13 mouse cellular contexts compared by ENCODE assay signal in the genomic region with DNA sequence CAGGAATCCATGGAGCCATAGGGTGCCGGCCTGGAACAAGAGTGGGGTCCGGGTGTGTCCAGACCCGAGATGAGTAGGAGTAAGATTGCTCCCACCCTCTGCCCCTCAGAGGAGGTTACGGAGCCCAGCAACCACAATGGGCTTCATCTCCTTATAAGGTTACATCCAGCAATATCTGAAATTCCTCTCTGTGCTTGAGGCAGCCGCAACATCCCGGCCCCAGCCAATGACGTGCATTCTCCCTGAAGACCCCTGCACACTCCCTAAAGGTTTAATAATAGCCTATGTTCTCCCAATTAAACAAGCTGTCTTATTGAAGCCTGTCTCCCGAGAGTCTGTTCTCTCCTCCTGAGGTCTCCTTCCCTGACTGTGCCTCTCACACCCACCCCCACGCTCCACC. TPM values are rescaled to one million over a fixed set of nuclear protein-coding genes. Genes with fewer than 3 reads are reported as not detected.
A peak's percentile ranks its signal among the peaks of the same experiment; 100 is the strongest.
DNase-seq lines count a peak whose midpoint lies in the region; ATAC-seq and TF ChIP-seq lines count a peak whose summit lies in the region.
"Had no signal": no experiment of that assay in that cellular context is flagged by ENCODE, and none has a peak within 500 bp of the region (broad histone marks: within the 10 kb centered on the region; RNA-seq: fewer than 3 reads in every experiment).

No protein-coding gene starts in this region.

- TF ChIP-seq CTCF in C2C12 (IDR thresholded peaks at IDR 0.05; ENCODE audit: control insufficient read depth, insufficient read depth, insufficient read length) (no peak), E14TG2a.4 (conservative IDR thresholded peaks at IDR 0.05; ENCODE audit: low read length) (no peak)
- no peak for TF ChIP-seq CTCF in intestine, postnatal 0 days (IDR thresholded peaks at IDR 0.05; ENCODE audit: low read depth)

- no peaks in the 10 kb centered on the region for H3K9me3 ChIP-seq in heart, embryonic 16.5 days (replicated peaks; ENCODE audit: control insufficient read depth, low read length)
- H3K9me3 ChIP-seq in E14TG2a.4 (ENCODE audit: low read length), result no peaks in the 10 kb centered on the region
- no peaks in the 10 kb centered on the region for H3K9me3 ChIP-seq in intestine, postnatal 0 days (ENCODE audit: control insufficient read depth)
- H3K9me3 ChIP-seq: forebrain, embryonic 10.5 days; lung, embryonic 15.5 days had no signal

- no peak overlapping the region for H3K4me3 ChIP-seq in heart, embryonic 16.5 days (ENCODE audit: low read length)
- H3K4me3 ChIP-seq in C2C12 (ENCODE audit: insufficient read depth, poor library complexity, severe bottlenecking), result no peak overlapping the region
- peak overlapping the region; percentile 32 for H3K4me3 ChIP-seq in E14TG2a.4 (replicated peaks; ENCODE audit: low read length)
- H3K4me3 ChIP-seq in intestine, postnatal 0 days (ENCODE audit: low read depth, low read length), result no peak overlapping the region
- H3K4me3 ChIP-seq: forebrain, embryonic 10.5 days; lung, embryonic 15.5 days had no signal

- H3K36me3 ChIP-seq in heart, embryonic 16.5 days (ENCODE audit: control insufficient read depth, insufficient read depth), result peaks cover 7% of the 10 kb centered on the region; the same call in 1 of the 2 replicates
- H3K36me3 ChIP-seq in C2C12 (ENCODE audit: control insufficient read depth, insufficient read depth), result peaks cover 16% of the 10 kb centered on the region
- H3K36me3 ChIP-seq in E14TG2a.4 (ENCODE audit: insufficient read depth, low read length), result peaks cover 47% of the 10 kb centered on the region
- H3K36me3 ChIP-seq in intestine, postnatal 0 days (ENCODE audit: control insufficient read depth, insufficient read depth), result peaks cover 14% of the 10 kb centered on the region; the same call in 1 of the 2 replicates

- no peak for DNase-seq in heart, adult 18-20 months
- DNase-seq in right cerebral cortex, postnatal 36 days (ENCODE audit: low spot score in 2 of 2), result no peak
- DNase-seq in layer of hippocampus, postnatal 36 days, result no peak
- DNase-seq: cerebellum, postnatal 14 days; kidney, postnatal 36 days; thymus, postnatal 36 days had no signal

- H3K79me2 ChIP-seq in C2C12 (ENCODE audit: control insufficient read depth, insufficient read depth), result peaks cover 70% of the 10 kb centered on the region

- peak overlapping the region; percentile 47; the same call in 1 of the 2 replicates for H3K9ac ChIP-seq in heart, embryonic 16.5 days (ENCODE audit: low read length)
- no peak overlapping the region for H3K9ac ChIP-seq in intestine, postnatal 0 days (ENCODE audit: low read depth, low read length)
- H3K9ac ChIP-seq: lung, embryonic 15.5 days had no signal

- peaks cover 33% of the 10 kb centered on the region for H3K79me3 ChIP-seq in C2C12 (ENCODE audit: low read depth)

- H3ac ChIP-seq in C2C12 (ENCODE audit: control insufficient read depth, insufficient read length, low read depth), result peak overlapping the region; percentile 31

- peak overlapping the region; percentile 30 for H3K4me2 ChIP-seq in heart, embryonic 16.5 days (ENCODE audit: low read depth, low read length)
- H3K4me2 ChIP-seq in intestine, postnatal 0 days (replicated peaks; ENCODE audit: low read depth), result no peak overlapping the region
- H3K4me2 ChIP-seq: lung, embryonic 15.5 days had no signal

- ATAC-seq in heart, embryonic 16.5 days (replicated peaks; ENCODE audit: extremely low read depth, insufficient read depth, low FRiP score), result no peak
- ATAC-seq in intestine, postnatal 0 days, result no peak

- H3K4me1 ChIP-seq in heart, embryonic 16.5 days (ENCODE audit: control insufficient read depth, insufficient read depth, low read length), result peaks cover 35% of the 10 kb centered on the region
- H3K4me1 ChIP-seq in E14TG2a.4 (replicated peaks; ENCODE audit: low read depth, low read length), result peaks cover 85% of the 10 kb centered on the region
- H3K4me1 ChIP-seq in intestine, postnatal 0 days (replicated peaks; ENCODE audit: control insufficient read depth, insufficient read depth, low read length), result no peaks in the 10 kb centered on the region; the same call in 1 of the 2 replicates

- 23% methylated on average over 9 of the region's 9 CpGs for WGBS in heart, embryonic 16.5 days
- WGBS in intestine, postnatal 0 days, result 66% methylated on average over 9 of the region's 9 CpGs

- H3K27me3 ChIP-seq in heart, embryonic 16.5 days (ENCODE audit: control insufficient read depth, insufficient read depth, low read length), result no peaks in the 10 kb centered on the region
- H3K27me3 ChIP-seq in C2C12 (ENCODE audit: control insufficient read depth, insufficient read depth, insufficient read length) (no peaks in the 10 kb centered on the region), E14TG2a.4 (ENCODE audit: insufficient read depth, low read length) (no peaks in the 10 kb centered on the region)
- H3K27me3 ChIP-seq in intestine, postnatal 0 days (replicated peaks; ENCODE audit: control insufficient read depth, insufficient read depth, low read length), result no peaks in the 10 kb centered on the region
- H3K27me3 ChIP-seq: lung, embryonic 15.5 days had no signal

- H3K27ac ChIP-seq in heart, embryonic 16.5 days (ENCODE audit: low read length), result peak overlapping the region; percentile 68
- peak overlapping the region; percentile 54; the same call in 1 of the 2 replicates for H3K27ac ChIP-seq in intestine, postnatal 0 days (ENCODE audit: low read depth, low read length)
- H3K27ac ChIP-seq: forebrain, embryonic 10.5 days; lung, embryonic 15.5 days had no signal

TF ChIP-seq in C2C12, 6 proteins besides CTCF, POLR2A, EP300 and RAD21:
- TF ChIP-seq CEBPB (IDR thresholded peaks at IDR 0.05; ENCODE audit: low read depth) (no peak), USF1 (IDR thresholded peaks at IDR 0.05; ENCODE audit: low read depth) (no peak), MYOD1 (IDR thresholded peaks at IDR 0.05; ENCODE audit: control insufficient read depth, insufficient read length, low read depth) (no peak), MAX (IDR thresholded peaks at IDR 0.05) (no peak), MYOG (IDR thresholded peaks at IDR 0.05; ENCODE audit: control insufficient read depth, extremely low read depth, insufficient read length) (no peak), FOSL1 (IDR thresholded peaks at IDR 0.05; ENCODE audit: insufficient read depth, low read length, poor library complexity, severe bottlenecking) (no peak)

RNA-seq across cellular contexts. Expression of a gene that starts 4.1 kb away (rescaled TPM):
- 52.4 and 53.3 TPM in 2 replicates for polyA plus RNA-seq in heart, embryonic 16.5 days (2015; fragmentation: Nextera tagmentation; extraction: Ambion mirVana)
- total RNA-seq in heart, adult 18-20 months (2021), result 10 to 100 TPM; 14.3 to 19.5 TPM
- 58.0 TPM for polyA plus RNA-seq in C2C12 (2012; fragmentation: generic; extraction: Trizol)
- 18.3 and 18.5 TPM in 2 replicates for polyA plus RNA-seq in intestine, postnatal 0 days (2015; fragmentation: Nextera tagmentation; extraction: Ambion mirVana)
- total RNA-seq in layer of hippocampus, postnatal 36 days (2021), result 10 to 100 TPM; 70.8 to 73.3 TPM

RNA-seq across cellular contexts. Expression of a gene that starts 21.8 kb away (rescaled TPM):
- 250 and 264 TPM in 2 replicates for polyA plus RNA-seq in heart, embryonic 16.5 days (2015; fragmentation: Nextera tagmentation; extraction: Ambion mirVana)
- 10 to 100 TPM; 46.5 to 57.6 TPM for total RNA-seq in heart, adult 18-20 months (2021)
- polyA plus RNA-seq in C2C12 (2012; fragmentation: generic; extraction: Trizol), result 325 TPM
- 200 and 202 TPM in 2 replicates for polyA plus RNA-seq in intestine, postnatal 0 days (2015; fragmentation: Nextera tagmentation; extraction: Ambion mirVana)
- 10 to 100 TPM; 79.7 to 91.4 TPM for total RNA-seq in layer of hippocampus, postnatal 36 days (2021)

RNA-seq across cellular contexts. Expression of a gene that starts 42.8 kb away (rescaled TPM):
- 1.2 TPM in 2 replicates for polyA plus RNA-seq in heart, embryonic 16.5 days (2015; fragmentation: Nextera tagmentation; extraction: Ambion mirVana)
- total RNA-seq in heart, adult 18-20 months (2021), result under 1 TPM; 0.45 to 0.59 TPM
- 0.25 TPM for polyA plus RNA-seq in C2C12 (2012; fragmentation: generic; extraction: Trizol)
- 0.44 and 0.59 TPM in 2 replicates for polyA plus RNA-seq in intestine, postnatal 0 days (2015; fragmentation: Nextera tagmentation; extraction: Ambion mirVana)
- 1 to 10 TPM; 1.6 to 1.7 TPM for total RNA-seq in layer of hippocampus, postnatal 36 days (2021)
- polyA plus RNA-seq: liver, adult 2 months had no signal

RNA-seq across cellular contexts. Expression of a gene that starts 50.9 kb away (rescaled TPM):
- polyA plus RNA-seq in heart, embryonic 16.5 days (2015; fragmentation: Nextera tagmentation; extraction: Ambion mirVana), result 523 and 531 TPM in 2 replicates
- 100 to 1,000 TPM; 287 to 304 TPM for total RNA-seq in heart, adult 18-20 months (2021)
- 10.3 TPM for polyA plus RNA-seq in C2C12 (2012; fragmentation: generic; extraction: Trizol)
- 25.6 and 28.0 TPM in 2 replicates for polyA plus RNA-seq in intestine, postnatal 0 days (2015; fragmentation: Nextera tagmentation; extraction: Ambion mirVana)
- 1 to 10 TPM; 2.2 to 2.9 TPM for total RNA-seq in layer of hippocampus, postnatal 36 days (2021)
- polyA plus RNA-seq: liver, adult 2 months had no signal
